Mouse (Mus musculus): ENCODE results near the gene Ulk4. TPM values are rescaled to one million over a fixed set of nuclear protein-coding genes. Genes with fewer than 3 reads are reported as not detected.

The Ulk4 gene
- polyA plus RNA-seq, 1 experiment: 1.1 TPM

- no peak for TF ChIP-seq MYOG (IDR thresholded peaks at IDR 0.05; ENCODE audit: control insufficient read depth, extremely low read depth, insufficient read length)
- TF ChIP-seq MYOD1 (IDR thresholded peaks at IDR 0.05; ENCODE audit: control insufficient read depth, insufficient read length, low read depth): no peak
- TF ChIP-seq USF1 (IDR thresholded peaks at IDR 0.05; ENCODE audit: low read depth): no peak
- no peak for TF ChIP-seq MAX (IDR thresholded peaks at IDR 0.05)
- TF ChIP-seq CTCF (IDR thresholded peaks at IDR 0.05; ENCODE audit: control insufficient read depth, insufficient read depth, insufficient read length): no peak
- no peak for TF ChIP-seq CEBPB (IDR thresholded peaks at IDR 0.05; ENCODE audit: low read depth)
- TF ChIP-seq FOSL1 (IDR thresholded peaks at IDR 0.05; ENCODE audit: insufficient read depth, low read length, poor library complexity, severe bottlenecking): no peak
- peaks cover 4% of the 10 kb centered on the region for H3K27me3 ChIP-seq (ENCODE audit: control insufficient read depth, insufficient read depth, insufficient read length)
- H3K36me3 ChIP-seq (ENCODE audit: control insufficient read depth, insufficient read depth): no peaks in the 10 kb centered on the region
- H3K79me2 ChIP-seq (ENCODE audit: control insufficient read depth, insufficient read depth): no peaks in the 10 kb centered on the region
- no peak overlapping the region for H3ac ChIP-seq (ENCODE audit: control insufficient read depth, insufficient read length, low read depth)
- H3K4me3 ChIP-seq (ENCODE audit: insufficient read depth, poor library complexity, severe bottlenecking): no peak overlapping the region
- H3K79me3 ChIP-seq (ENCODE audit: low read depth): no peaks in the 10 kb centered on the region
Measured at GRCm38 (mm10) chr9:121108110-121108509, 168.9 kb downstream of the Ulk4 start.

GRCm38 (mm10) chr9:121107643-121108042, 169.4 kb downstream of the Ulk4 start:
- Histone ChIP-seq H3ac (ENCODE audit: control insufficient read depth, insufficient read length, low read depth) (no peak overlapping the region), H3K36me3 (ENCODE audit: control insufficient read depth, insufficient read depth) (no peaks in the 10 kb centered on the region), H3K79me3 (ENCODE audit: low read depth) (no peaks in the 10 kb centered on the region), H3K79me2 (ENCODE audit: control insufficient read depth, insufficient read depth) (no peaks in the 10 kb centered on the region), H3K4me3 (ENCODE audit: insufficient read depth, poor library complexity, severe bottlenecking) (no peak overlapping the region), H3K27me3 (ENCODE audit: control insufficient read depth, insufficient read depth, insufficient read length) (peaks cover 4% of the 10 kb centered on the region)
- TF ChIP-seq MYOG (IDR thresholded peaks at IDR 0.05; ENCODE audit: control insufficient read depth, extremely low read depth, insufficient read length) (no peak), FOSL1 (IDR thresholded peaks at IDR 0.05; ENCODE audit: insufficient read depth, low read length, poor library complexity, severe bottlenecking) (no peak), CTCF (IDR thresholded peaks at IDR 0.05; ENCODE audit: control insufficient read depth, insufficient read depth, insufficient read length) (no peak), MAX (IDR thresholded peaks at IDR 0.05) (no peak), CEBPB (IDR thresholded peaks at IDR 0.05; ENCODE audit: low read depth) (no peak), MYOD1 (IDR thresholded peaks at IDR 0.05; ENCODE audit: control insufficient read depth, insufficient read length, low read depth) (no peak)

GRCm38 (mm10) chr9:121107101-121107500, 169.9 kb downstream of the Ulk4 start:
- H3ac ChIP-seq (ENCODE audit: control insufficient read depth, insufficient read length, low read depth): no peak overlapping the region
- no peaks in the 10 kb centered on the region for H3K36me3 ChIP-seq (ENCODE audit: control insufficient read depth, insufficient read depth)
- no peak overlapping the region for H3K4me3 ChIP-seq (ENCODE audit: insufficient read depth, poor library complexity, severe bottlenecking)
- TF ChIP-seq CTCF (IDR thresholded peaks at IDR 0.05; ENCODE audit: control insufficient read depth, insufficient read depth, insufficient read length) (no peak), USF1 (IDR thresholded peaks at IDR 0.05; ENCODE audit: low read depth) (no peak), FOSL1 (IDR thresholded peaks at IDR 0.05; ENCODE audit: insufficient read depth, low read length, poor library complexity, severe bottlenecking) (no peak), MYOG (IDR thresholded peaks at IDR 0.05; ENCODE audit: control insufficient read depth, extremely low read depth, insufficient read length) (no peak), CEBPB (IDR thresholded peaks at IDR 0.05; ENCODE audit: low read depth) (no peak), MAX (IDR thresholded peaks at IDR 0.05) (no peak), MYOD1 (IDR thresholded peaks at IDR 0.05; ENCODE audit: control insufficient read depth, insufficient read length, low read depth) (no peak)
- H3K79me3 ChIP-seq (ENCODE audit: low read depth): no peaks in the 10 kb centered on the region
- peaks cover 4% of the 10 kb centered on the region for H3K27me3 ChIP-seq (ENCODE audit: control insufficient read depth, insufficient read depth, insufficient read length)
- H3K79me2 ChIP-seq (ENCODE audit: control insufficient read depth, insufficient read depth): no peaks in the 10 kb centered on the region

GRCm38 (mm10) chr9:121101516-121101915, 175.5 kb downstream of the Ulk4 start:
- Histone ChIP-seq H3ac (ENCODE audit: control insufficient read depth, insufficient read length, low read depth) (no peak overlapping the region), H3K4me3 (ENCODE audit: insufficient read depth, poor library complexity, severe bottlenecking) (no peak overlapping the region), H3K27me3 (ENCODE audit: control insufficient read depth, insufficient read depth, insufficient read length) (no peaks in the 10 kb centered on the region), H3K79me2 (ENCODE audit: control insufficient read depth, insufficient read depth) (no peaks in the 10 kb centered on the region), H3K79me3 (ENCODE audit: low read depth) (no peaks in the 10 kb centered on the region), H3K36me3 (ENCODE audit: control insufficient read depth, insufficient read depth) (no peaks in the 10 kb centered on the region)
- no peak for TF ChIP-seq CTCF (IDR thresholded peaks at IDR 0.05; ENCODE audit: control insufficient read depth, insufficient read depth, insufficient read length)
- no peak for TF ChIP-seq MAX (IDR thresholded peaks at IDR 0.05)
- TF ChIP-seq USF1 (IDR thresholded peaks at IDR 0.05; ENCODE audit: low read depth): no peak
- no peak for TF ChIP-seq MYOG (IDR thresholded peaks at IDR 0.05; ENCODE audit: control insufficient read depth, extremely low read depth, insufficient read length)
- no peak for TF ChIP-seq FOSL1 (IDR thresholded peaks at IDR 0.05; ENCODE audit: insufficient read depth, low read length, poor library complexity, severe bottlenecking)
- TF ChIP-seq CEBPB (IDR thresholded peaks at IDR 0.05; ENCODE audit: low read depth): no peak
- TF ChIP-seq MYOD1 (IDR thresholded peaks at IDR 0.05; ENCODE audit: control insufficient read depth, insufficient read length, low read depth): no peak

GRCm38 (mm10) chr9:121099453-121099852, 177.5 kb downstream of the Ulk4 start:
- TF ChIP-seq CTCF (IDR thresholded peaks at IDR 0.05; ENCODE audit: control insufficient read depth, insufficient read depth, insufficient read length): no peak
- no peak for TF ChIP-seq FOSL1 (IDR thresholded peaks at IDR 0.05; ENCODE audit: insufficient read depth, low read length, poor library complexity, severe bottlenecking)
- no peak for TF ChIP-seq MYOD1 (IDR thresholded peaks at IDR 0.05; ENCODE audit: control insufficient read depth, insufficient read length, low read depth)
- TF ChIP-seq MAX (IDR thresholded peaks at IDR 0.05): no peak
- TF ChIP-seq USF1 (IDR thresholded peaks at IDR 0.05; ENCODE audit: low read depth): no peak
- TF ChIP-seq CEBPB (IDR thresholded peaks at IDR 0.05; ENCODE audit: low read depth): no peak
- no peak for TF ChIP-seq MYOG (IDR thresholded peaks at IDR 0.05; ENCODE audit: control insufficient read depth, extremely low read depth, insufficient read length)
- no peak overlapping the region for H3ac ChIP-seq (ENCODE audit: control insufficient read depth, insufficient read length, low read depth)
- no peak overlapping the region for H3K4me3 ChIP-seq (ENCODE audit: insufficient read depth, poor library complexity, severe bottlenecking)
- H3K79me2 ChIP-seq (ENCODE audit: control insufficient read depth, insufficient read depth): no peaks in the 10 kb centered on the region
- H3K27me3 ChIP-seq (ENCODE audit: control insufficient read depth, insufficient read depth, insufficient read length): no peaks in the 10 kb centered on the region
- H3K79me3 ChIP-seq (ENCODE audit: low read depth): no peaks in the 10 kb centered on the region
- H3K36me3 ChIP-seq (ENCODE audit: control insufficient read depth, insufficient read depth): no peaks in the 10 kb centered on the region

- no peaks in the 10 kb centered on the region for H3K27me3 ChIP-seq (ENCODE audit: control insufficient read depth, insufficient read depth, insufficient read length)
- H3K79me3 ChIP-seq (ENCODE audit: low read depth): no peaks in the 10 kb centered on the region
- no peak overlapping the region for H3ac ChIP-seq (ENCODE audit: control insufficient read depth, insufficient read length, low read depth)
- TF ChIP-seq MAX (IDR thresholded peaks at IDR 0.05) (no peak), MYOD1 (IDR thresholded peaks at IDR 0.05; ENCODE audit: control insufficient read depth, insufficient read length, low read depth) (no peak), CEBPB (IDR thresholded peaks at IDR 0.05; ENCODE audit: low read depth) (no peak), FOSL1 (IDR thresholded peaks at IDR 0.05; ENCODE audit: insufficient read depth, low read length, poor library complexity, severe bottlenecking) (no peak), USF1 (IDR thresholded peaks at IDR 0.05; ENCODE audit: low read depth) (no peak), MYOG (IDR thresholded peaks at IDR 0.05; ENCODE audit: control insufficient read depth, extremely low read depth, insufficient read length) (no peak), CTCF (IDR thresholded peaks at IDR 0.05; ENCODE audit: control insufficient read depth, insufficient read depth, insufficient read length) (no peak)
- H3K36me3 ChIP-seq (ENCODE audit: control insufficient read depth, insufficient read depth): no peaks in the 10 kb centered on the region
- no peaks in the 10 kb centered on the region for H3K79me2 ChIP-seq (ENCODE audit: control insufficient read depth, insufficient read depth)
- H3K4me3 ChIP-seq (ENCODE audit: insufficient read depth, poor library complexity, severe bottlenecking): no peak overlapping the region
Measured at GRCm38 (mm10) chr9:121093760-121094159, 183.2 kb downstream of the Ulk4 start.

Measured in C2C12 (cell line).